Mouse (Mus musculus): ENCODE results near the gene Morn5.

Morn5 gene

DNA sequence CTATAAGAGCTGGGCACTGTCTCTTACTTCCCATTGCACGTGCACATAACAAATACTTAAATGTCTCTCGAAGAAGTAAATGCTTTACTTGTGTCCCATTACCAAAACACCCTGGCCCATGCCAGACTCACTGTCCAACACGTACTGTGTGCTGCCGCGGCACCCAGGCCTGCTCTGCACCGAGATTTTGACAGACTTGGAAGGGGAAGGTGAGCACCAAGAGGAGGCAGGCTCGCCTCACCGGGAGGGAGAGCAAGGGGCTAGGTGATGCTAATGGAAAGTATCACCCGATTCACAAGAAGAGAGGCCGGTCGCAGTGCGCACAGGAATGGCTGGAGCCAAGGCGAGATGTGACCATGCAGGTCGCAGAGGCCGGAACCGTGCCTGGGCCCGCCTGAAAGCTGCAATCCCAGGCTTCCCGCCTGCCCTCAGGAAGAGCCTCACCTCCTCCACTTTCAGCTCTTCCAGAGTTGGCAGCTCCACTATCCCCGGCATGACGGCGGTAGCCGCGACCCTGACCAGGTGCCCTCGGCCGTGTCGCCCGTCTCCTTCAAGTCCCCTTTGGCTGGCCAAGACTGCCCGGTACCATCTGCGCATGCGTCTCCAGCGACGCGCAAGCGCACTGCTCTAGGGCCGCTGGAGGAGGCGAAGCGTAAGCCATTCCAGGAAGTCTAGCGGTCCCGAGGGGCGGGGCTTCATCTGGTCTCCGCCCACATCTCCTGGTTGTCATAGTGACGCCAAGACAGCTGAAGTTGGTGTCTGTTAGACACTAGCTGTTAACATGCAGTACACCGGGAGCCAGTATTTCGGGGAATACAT lies at the start of gene Morn5, which contains the start of gene Ndufa8:
Morn5 (plus strand) TSS at position 711 of the 819 bp plus-strand sequence.
Ndufa8 (minus strand) TSS at position 659 of the 819 bp plus-strand sequence.
- peak; percentile 95 to 97 for DNase-seq (ENCODE audit: low spot score in 2 of 2)

- no peak for DNase-seq (ENCODE audit: low spot score in 2 of 2)
Measured at GRCm38 (mm10) chr2:36000390-36000789, 48.9 kb upstream of the Morn5 start.

DNA sequence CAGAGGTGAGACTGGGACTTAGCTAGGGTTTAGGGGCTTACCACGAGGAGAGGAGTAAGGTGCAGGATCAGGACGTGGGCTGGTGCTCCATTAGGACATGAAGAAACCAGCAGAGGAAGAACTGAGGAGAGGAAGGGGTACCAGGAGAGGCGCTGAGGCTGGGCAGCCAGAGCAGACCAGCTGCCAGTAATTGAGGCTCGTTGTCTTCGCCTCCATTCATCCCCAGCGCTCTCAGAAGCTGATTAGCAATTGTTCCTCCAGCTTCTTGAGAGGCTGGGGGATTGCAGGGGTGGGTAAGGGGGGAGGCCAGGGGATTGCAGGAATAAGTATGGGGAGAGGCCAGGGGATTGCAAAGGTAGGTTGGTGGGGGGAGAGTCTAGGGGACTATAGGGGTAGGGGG lies 47.1 kb upstream of the Morn5 start:
- DNase-seq (ENCODE audit: low spot score in 2 of 2): no peak

GRCm38 (mm10) chr2:36008071-36008470 lies 41.2 kb upstream of the Morn5 start:
- no peak for DNase-seq (ENCODE audit: low spot score in 2 of 2)

DNA sequence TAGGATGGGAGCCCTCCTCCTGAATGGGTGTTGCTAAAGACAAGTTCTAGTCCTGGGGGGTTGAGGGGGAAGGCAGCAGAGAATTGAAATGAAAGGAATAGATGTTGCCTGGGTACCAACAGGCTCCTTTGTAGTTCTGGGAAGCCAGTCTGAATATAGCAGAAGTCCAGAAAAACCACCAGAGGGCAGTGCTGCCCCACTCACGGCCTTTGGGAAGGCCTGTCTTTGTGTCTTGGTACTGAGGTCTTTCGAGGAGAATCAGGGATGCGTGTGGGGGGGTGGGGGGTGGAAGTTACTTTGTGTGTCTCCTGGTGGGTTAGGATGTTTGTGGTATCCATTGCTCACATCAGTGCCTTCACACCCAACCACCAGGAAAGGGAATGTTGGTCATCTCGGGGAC lies 39.9 kb upstream of the Morn5 start:
- DNase-seq (ENCODE audit: low spot score in 2 of 2): peak; percentile 30 to 52

GRCm38 (mm10) chr2:36010579-36010978 lies 38.7 kb upstream of the Morn5 start:
- DNase-seq (ENCODE audit: low spot score in 2 of 2): no peak

DNA sequence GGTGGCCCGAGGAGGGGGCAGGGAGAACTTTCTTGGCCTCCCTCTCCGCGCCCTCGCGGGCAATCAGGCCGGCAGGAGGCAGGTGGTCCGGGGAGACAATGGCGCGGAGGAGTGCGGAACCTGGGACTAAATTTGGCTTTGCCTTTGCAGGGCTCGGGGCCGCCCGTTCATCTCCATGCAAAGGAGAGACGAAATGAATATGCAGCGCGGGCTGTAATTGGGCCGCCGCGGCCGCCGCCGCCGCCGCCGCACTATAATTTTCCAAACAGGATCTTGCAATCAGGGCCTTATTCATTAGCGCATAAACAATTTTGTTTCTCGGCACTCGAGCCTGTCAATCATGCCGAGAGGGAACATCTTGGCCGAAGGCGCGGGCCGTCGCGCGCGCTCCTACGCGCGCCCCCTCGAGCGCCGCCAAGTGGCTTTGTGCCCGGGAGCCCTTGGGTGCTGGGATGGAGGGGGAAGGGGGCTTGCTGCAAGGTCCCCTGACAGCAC lies 37.9 kb upstream of the Morn5 start:
- DNase-seq (ENCODE audit: low spot score in 2 of 2): no peak

DNA sequence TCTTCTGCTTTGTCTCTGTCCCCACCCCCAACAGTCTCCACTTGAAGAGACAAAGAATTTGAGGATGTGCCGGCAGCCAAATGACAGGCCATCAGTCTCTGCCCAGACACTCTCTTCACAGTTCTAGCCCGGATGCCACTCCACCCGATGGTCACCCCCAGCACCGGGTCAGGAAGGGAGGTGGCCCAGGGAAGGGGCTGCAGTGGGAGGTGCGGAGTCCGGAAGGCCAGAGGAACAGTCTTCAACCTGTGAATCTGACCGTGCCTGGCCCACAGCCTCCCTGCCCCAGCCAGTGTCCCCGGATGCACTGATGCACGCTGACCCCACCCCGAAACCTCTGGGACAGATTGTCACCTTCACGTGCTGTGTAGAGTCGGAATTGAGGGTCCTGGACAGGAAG lies 36.2 kb upstream of the Morn5 start:
- DNase-seq (ENCODE audit: low spot score in 2 of 2): no peak

GRCm38 (mm10) chr2:36021385-36022159 lies 27.7 kb upstream of the Morn5 start:
- DNase-seq (ENCODE audit: low spot score in 2 of 2): peak in 1 of 2 experiments; percentile 16

DNA sequence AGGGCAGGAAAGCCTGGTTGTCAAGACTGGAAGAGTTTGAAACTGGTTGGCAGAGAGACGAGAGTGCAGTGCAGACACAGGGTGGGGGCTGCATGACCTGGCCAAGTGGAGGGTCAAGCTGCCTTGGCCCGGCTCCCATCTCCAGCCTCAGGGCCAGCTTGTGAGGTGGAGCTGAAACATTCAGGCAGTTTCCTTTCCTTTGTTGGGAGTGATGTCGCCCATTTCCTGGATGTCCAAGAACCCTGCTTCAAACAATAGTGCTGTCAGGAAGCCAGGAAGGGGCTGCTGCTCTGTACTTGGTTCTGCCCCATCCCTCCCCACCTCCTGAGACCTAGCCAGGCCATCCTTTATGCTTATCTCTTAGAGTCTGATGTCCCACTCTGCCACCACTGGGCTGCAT lies 26.0 kb upstream of the Morn5 start:
- no peak for DNase-seq (ENCODE audit: low spot score in 2 of 2)

GRCm38 (mm10) chr2:36032884-36033283 lies 16.4 kb upstream of the Morn5 start:
- no peak for DNase-seq (ENCODE audit: low spot score in 2 of 2)

- no peak for DNase-seq (ENCODE audit: low spot score in 2 of 2)
Measured at GRCm38 (mm10) chr2:36033966-36034365, 15.3 kb upstream of the Morn5 start.

GRCm38 (mm10) chr2:36034898-36035297 lies 14.4 kb upstream of the Morn5 start:
- DNase-seq (ENCODE audit: low spot score in 2 of 2): no peak

DNA sequence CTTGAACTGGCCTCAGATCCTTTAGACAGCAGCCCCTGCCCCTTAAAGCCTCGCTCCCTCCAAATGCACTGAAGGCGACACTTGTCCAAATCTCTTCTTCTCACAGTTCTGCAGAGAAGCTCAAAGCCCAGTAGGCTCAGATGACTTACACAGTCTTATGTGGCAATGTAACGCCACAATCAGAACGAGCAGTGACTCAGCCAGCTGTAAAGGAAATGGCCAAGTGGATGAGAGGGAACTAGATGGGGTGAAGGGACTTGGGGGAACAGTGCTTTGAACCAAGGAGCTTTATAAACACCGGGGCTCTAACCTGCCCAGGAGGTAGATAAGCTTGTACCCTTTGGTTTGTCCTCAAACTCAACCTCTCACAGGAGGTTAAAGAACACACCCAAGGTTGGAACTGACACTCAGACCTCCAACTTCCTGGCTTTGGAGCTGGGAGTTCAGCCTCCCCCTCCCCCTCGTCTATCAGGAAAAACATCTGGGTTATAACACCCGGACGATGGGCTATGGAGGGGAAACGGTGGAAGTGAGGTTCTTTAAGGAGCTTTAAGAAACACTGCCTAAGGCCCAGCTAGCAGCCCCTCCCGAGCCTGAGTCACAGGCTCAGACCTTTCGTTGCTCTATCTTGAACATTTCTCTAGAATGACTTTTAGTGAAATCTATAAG lies 13.7 kb upstream of the Morn5 start:
- no peak for DNase-seq (ENCODE audit: low spot score in 2 of 2)

DNA sequence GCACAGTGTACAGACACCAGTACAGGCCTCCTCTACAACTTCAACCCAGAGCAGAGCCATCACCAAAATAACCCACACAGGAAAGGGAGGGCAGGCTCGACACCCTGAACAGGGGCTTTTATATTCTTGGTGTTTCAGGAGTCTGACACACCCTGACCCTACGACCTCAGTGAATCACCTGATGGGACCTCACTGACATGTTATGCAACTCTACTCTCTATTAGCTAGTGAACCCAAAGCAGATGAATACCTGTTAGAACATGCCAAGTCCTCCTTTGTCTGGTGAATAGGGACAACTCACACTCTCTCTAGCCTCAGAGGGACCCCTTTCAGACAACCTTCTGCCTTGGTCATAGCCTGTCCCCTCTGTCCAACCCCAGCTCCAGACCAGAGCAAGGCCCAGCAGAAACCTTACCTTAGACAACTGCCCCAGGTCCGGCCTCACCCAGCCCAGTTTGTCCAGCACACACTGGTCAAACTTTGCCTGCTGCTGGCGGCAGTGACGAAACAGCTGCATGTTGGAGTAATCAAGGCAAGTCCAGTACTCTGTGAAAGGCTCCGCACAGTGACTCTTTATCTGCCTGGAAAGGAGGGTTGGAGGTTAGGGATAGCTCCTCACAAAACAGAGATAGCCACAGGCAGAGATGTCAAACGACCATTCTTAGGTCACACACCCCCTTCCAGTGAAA lies 9.8 kb upstream of the Morn5 start:
- no peak for DNase-seq (ENCODE audit: low spot score in 2 of 2)

DNA sequence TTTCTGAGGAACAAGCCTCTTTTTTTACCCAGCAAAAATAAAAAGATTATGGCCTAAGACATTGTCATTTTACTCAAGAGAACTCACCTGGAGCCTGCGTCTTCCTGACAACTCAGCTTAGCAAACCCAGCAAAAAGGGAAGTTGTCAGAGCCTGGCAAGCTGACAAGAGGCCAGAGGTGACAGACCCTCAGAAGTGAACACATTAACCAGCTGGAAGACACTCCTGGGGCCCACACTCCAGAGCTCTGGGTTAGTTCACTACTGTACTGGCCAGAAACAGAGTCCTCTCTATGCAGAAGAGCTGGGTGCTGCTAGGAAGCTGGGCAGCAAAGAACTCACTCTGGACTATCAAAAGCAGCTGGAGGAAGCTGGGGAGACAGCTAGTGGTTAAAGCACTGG lies 8.4 kb upstream of the Morn5 start:
- no peak for DNase-seq (ENCODE audit: low spot score in 2 of 2)

- DNase-seq (ENCODE audit: low spot score in 2 of 2): no peak
Measured at GRCm38 (mm10) chr2:36048164-36048563, 1.1 kb upstream of the Morn5 start.

- DNase-seq (ENCODE audit: low spot score in 2 of 2): no peak
Measured at GRCm38 (mm10) chr2:36049567-36049954, 303 bp downstream of the Morn5 start.

GRCm38 (mm10) chr2:36053249-36053648 lies 4.0 kb downstream of the Morn5 start:
- DNase-seq (ENCODE audit: low spot score in 2 of 2): no peak

DNA sequence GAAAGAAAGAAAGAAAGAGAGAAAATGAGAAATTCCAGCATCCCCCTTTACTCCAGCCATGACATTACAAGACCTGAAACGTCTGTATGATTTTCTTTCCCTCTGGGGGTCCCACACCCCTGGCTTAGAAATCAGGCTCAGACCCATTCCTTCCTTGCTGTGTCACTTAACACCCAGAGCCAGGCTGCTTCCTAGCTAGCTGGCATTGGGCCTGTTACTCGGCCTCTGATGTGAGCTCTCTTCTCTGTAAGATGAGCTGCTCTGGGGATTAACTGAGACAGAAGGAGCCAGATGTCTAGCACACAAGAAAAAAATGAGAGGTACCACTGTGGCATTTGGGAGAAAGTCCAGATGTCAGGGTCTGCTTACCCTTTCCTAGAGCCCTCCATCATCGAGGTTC lies 7.0 kb downstream of the Morn5 start:
- DNase-seq (ENCODE audit: low spot score in 2 of 2): no peak

DNA sequence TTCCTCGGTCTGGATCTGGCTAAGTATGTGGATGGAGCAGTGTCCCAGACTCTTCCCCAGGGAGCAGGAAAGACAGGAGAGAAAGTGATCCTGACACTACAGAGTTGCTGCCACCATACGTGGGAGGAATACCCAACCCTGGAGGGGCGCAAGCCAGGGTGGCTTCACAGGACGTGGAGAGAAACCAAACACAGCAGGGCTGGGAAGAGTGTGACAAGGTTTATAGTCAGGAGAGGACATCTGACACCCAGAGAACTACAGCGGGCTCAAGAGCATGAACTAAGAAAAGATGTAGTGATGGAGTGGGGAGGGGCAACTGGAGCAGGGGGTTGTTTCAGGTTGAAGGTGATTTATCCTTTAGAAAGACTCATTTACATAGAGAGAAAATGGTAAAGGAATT lies 12.2 kb downstream of the Morn5 start:
- DNase-seq (ENCODE audit: low spot score in 2 of 2): no peak

DNA sequence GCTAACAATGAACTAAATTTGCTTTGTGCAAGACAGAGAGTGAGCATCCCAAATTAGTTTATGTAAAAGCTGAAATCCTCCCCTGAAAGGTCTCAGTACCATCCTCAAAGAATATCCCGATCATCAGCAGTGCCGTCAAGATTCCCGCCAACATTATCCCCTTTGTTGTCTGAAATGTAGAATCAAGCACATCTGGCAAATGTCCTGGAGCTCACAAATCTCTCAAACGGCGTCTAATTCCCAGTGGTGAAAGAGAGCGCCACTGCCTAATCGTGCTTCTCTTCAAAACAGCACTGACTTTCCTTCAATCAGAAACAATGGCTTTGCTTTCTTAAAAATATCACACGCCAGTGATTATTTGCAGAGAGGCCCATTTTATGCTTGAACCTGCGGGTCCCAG lies 17.9 kb downstream of the Morn5 start:
- no peak for DNase-seq (ENCODE audit: low spot score in 2 of 2)
